Mouse (Mus musculus) liver, embryonic 14.5 days (tissue): ENCODE results near the gene Themis. TPM values are rescaled to one million over a fixed set of nuclear protein-coding genes. Genes with fewer than 3 reads are reported as not detected.

ENCODE experiments used
- ATAC-seq: fragments of 200-750 bp; cut with Nextera tagmentation; 2 replicates; pipeline ENCODE4 v1.8.0; 2017; ENCODE audit warnings: moderate number of reproducible peaks, mild to moderate bottlenecking, moderate library complexity; ENCODE audit not compliant: insufficient read depth
- DNase-seq, 3 experiments: peaks; one replicate each; pipeline ENCODE4 v3.0.0-alpha.2; 2012 to 2013; ENCODE audit warnings: low read depth in 3 of 3, low spot score in 3 of 3
- H3K27ac ChIP-seq: fragments of 300-500 bp; sonication (generic); 2 replicates; pipeline ENCODE4 v1.5.1; 2014; ENCODE audit warnings: moderate library complexity, mild to moderate bottlenecking, control low read depth, inconsistent platforms
- H3K27me3 ChIP-seq: fragments of 300-500 bp; sonication (generic); 2 replicates; pipeline ENCODE4 v1.6.1; 2014; ENCODE audit warnings: mild to moderate bottlenecking, low read length, moderate library complexity; ENCODE audit not compliant: control insufficient read depth, insufficient read depth
- H3K36me3 ChIP-seq: fragments of 300-500 bp; sonication (generic); replicated peaks from 2 replicates; pipeline ENCODE4 v1.6.1; 2014; ENCODE audit warnings: low read depth; ENCODE audit not compliant: control insufficient read depth, insufficient read depth
- H3K4me1 ChIP-seq, 2 experiments: fragments of 200-500 bp in 1 of 2; fragments of 300-500 bp in 1 of 2; sonication (generic) in 1 of 2; replicated peaks; 2 replicates each; pipeline ENCODE4 v1.6.1; 2012 to 2014; ENCODE audit warnings: antibody characterized with exemption in 1 of 2, inconsistent platforms in 1 of 2, low read length in 1 of 2; ENCODE audit not compliant: control insufficient read depth in 2 of 2, insufficient read depth in 2 of 2
- H3K4me2 ChIP-seq: fragments of 300-500 bp; sonication (generic); 2 replicates; pipeline ENCODE4 v1.6.1; 2014; ENCODE audit warnings: low read depth, mild to moderate bottlenecking, control low read depth, moderate library complexity
- H3K4me3 ChIP-seq, 2 experiments: fragments of 200-500 bp in 1 of 2; fragments of 300-500 bp in 1 of 2; sonication (generic) in 1 of 2; 2 replicates each; pipeline ENCODE4 v1.5.1; 2012 to 2014; ENCODE audit warnings: low read depth in 2 of 2, low read length in 2 of 2, mild to moderate bottlenecking in 2 of 2, control low read depth in 1 of 2, inconsistent platforms in 1 of 2, moderate library complexity in 1 of 2; ENCODE audit not compliant: insufficient read depth in 1 of 2
- H3K9ac ChIP-seq: fragments of 300-500 bp; sonication (generic); replicated peaks from 2 replicates; pipeline ENCODE4 v1.6.1; 2014; ENCODE audit warnings: mild to moderate bottlenecking, control low read depth, moderate library complexity
- H3K9me3 ChIP-seq: fragments of 300-500 bp; sonication (generic); 2 replicates; pipeline ENCODE4 v1.6.1; 2016; ENCODE audit warnings: low read length, mixed read lengths; ENCODE audit not compliant: control insufficient read depth
- CTCF ChIP-seq: IDR thresholded peaks from 2 replicates; pipeline ENCODE4 v1.5.1; 2016; ENCODE audit warnings: antibody characterized with exemption, low read depth, control low read depth
- EP300 ChIP-seq: IDR thresholded peaks from 2 replicates; pipeline ENCODE4 v1.6.1; 2016; ENCODE audit warnings: antibody characterized with exemption, low read depth
- WGBS: fragments of 180-500 bp; shearing (Covaris S2); extraction: QIAGEN DNeasy Blood & Tissue Kit; methylation state at CpG from one replicate; pipeline ENCODE4 v1.1.7; 2014; ENCODE audit not compliant: insufficient replicate concordance; 5-methylcytosine and 5-hydroxymethylcytosine counted together
- polyA plus RNA-seq, 2 experiments: library from polyadenylated mRNA; depleted of rRNA in 1 of 2; stranded (reverse) in 1 of 2; unstranded in 1 of 2; fragments of >200 nt; fragmentation: Nextera tagmentation in 1 of 2; extraction: Ambion mirVana in 1 of 2; gene quantifications; 2 replicates each; pipeline versions ENCODE4 v1.2.1 to v1.2.3; 2012 to 2014

The Themis gene
- polyA plus RNA-seq, 2 experiments: 0.05 TPM; not detected in 1

DNA sequence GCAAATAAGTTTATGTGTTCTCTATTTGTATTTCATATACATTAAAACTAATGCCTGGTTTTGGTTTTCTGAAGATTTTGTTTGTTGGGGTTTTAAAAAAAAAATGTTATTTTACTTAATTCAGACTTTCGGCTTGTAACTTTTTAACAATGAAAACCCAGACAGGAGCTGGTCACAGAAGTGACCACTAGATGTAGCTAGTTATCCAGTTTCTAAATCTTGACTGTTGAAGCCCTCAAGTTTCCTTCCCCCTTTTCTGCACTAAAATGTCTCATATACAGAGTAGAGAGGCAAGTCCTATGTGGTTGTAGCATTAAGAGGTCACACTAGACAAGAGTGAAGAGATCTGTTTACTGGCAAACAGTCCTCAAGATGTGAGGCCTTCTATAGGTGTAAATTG, 230.2 kb downstream of the Themis start:
- Histone ChIP-seq H3K4me3 (no peak overlapping the region), H3K9me3 (no peaks in the 10 kb centered on the region), H3K4me1 (no peaks in the 10 kb centered on the region), H3K36me3 (no peaks in the 10 kb centered on the region), H3K9ac (no peak overlapping the region), H3K27me3 (no peaks in the 10 kb centered on the region), H3K4me2 (no peak overlapping the region), H3K27ac (no peak overlapping the region)
- TF ChIP-seq EP300 (no peak), CTCF (no peak)
- 48% methylated on average over 1 of the region's 1 CpGs for WGBS
- DNase-seq: no peak
- no peak for ATAC-seq
